Mouse (Mus musculus) cortical plate, adult 2 months (tissue): ENCODE measurements at regions not wholly inside any gene's neighbourhood (a gene's known extent, or its start where the extent isn't known, plus 50 kb on each side); places are given as distances from the start of the nearest gene placed in this dataset.

ENCODE experiments used
- H3K27ac ChIP-seq: fragments of 200-500 bp; 2 replicates; pipeline ENCODE4 v1.5.1; 2012; ENCODE audit warnings: low read length, control low read depth, inconsistent platforms; ENCODE audit not compliant: insufficient read depth
- H3K4me1 ChIP-seq: fragments of 200-500 bp; 2 replicates; pipeline ENCODE4 v1.6.1; 2011; ENCODE audit warnings: low read length; ENCODE audit not compliant: control insufficient read depth, insufficient read depth
- H3K4me3 ChIP-seq: fragments of 200-500 bp; 2 replicates; pipeline ENCODE4 v1.5.1; 2011; ENCODE audit warnings: mild to moderate bottlenecking, low read length, control low read depth; ENCODE audit not compliant: insufficient read depth
- CTCF ChIP-seq: fragments of 200-500 bp; IDR thresholded peaks from 2 replicates; pipeline ENCODE4 v1.5.1; 2011; ENCODE audit warnings: mild to moderate bottlenecking, control low read depth, low read length; ENCODE audit not compliant: insufficient read depth; ENCODE audit errors: extremely low read depth
- POLR2A ChIP-seq: fragments of 200-500 bp; IDR thresholded peaks from 2 replicates; pipeline ENCODE4 v1.6.1; 2011; ENCODE audit warnings: mild to moderate bottlenecking, low read length, control low read depth; ENCODE audit not compliant: insufficient read depth; ENCODE audit errors: extremely low read depth

GRCm38 (mm10) chr14:18391824-18392486 lies 60.3 kb upstream of the Ube2e1 start:
- H3K27ac ChIP-seq, result no peak overlapping the region
- H3K4me3 ChIP-seq, result no peak overlapping the region
- TF ChIP-seq POLR2A (no peak), CTCF (no peak)
- peaks cover 2% of the 10 kb centered on the region; the same call in 1 of the 2 replicates for H3K4me1 ChIP-seq

DNA sequence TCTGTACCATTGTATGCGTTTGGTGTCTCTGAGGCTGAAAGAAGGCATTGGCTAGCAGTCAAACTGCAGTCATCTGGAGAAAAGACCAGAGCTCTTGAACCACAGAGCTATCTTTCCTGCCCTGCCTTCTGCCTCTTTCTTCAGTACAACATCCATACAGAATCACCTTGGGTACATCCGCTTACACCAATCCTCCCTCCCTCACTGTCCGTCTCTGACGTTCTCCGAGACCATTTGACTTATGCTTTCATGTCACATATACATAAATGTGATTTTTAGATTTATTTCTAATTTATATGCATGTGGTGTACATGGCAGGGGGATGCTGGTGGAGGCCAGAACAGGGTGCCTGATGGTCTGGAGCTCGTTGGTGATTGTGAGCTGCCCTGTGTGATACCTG lies 57.7 kb upstream of the Ube2e1 start:
- no peak overlapping the region for H3K4me3 ChIP-seq
- H3K4me1 ChIP-seq, result peaks cover 2% of the 10 kb centered on the region; the same call in 1 of the 2 replicates
- no peak for TF ChIP-seq POLR2A
- TF ChIP-seq CTCF, result no peak
- no peak overlapping the region for H3K27ac ChIP-seq

DNA sequence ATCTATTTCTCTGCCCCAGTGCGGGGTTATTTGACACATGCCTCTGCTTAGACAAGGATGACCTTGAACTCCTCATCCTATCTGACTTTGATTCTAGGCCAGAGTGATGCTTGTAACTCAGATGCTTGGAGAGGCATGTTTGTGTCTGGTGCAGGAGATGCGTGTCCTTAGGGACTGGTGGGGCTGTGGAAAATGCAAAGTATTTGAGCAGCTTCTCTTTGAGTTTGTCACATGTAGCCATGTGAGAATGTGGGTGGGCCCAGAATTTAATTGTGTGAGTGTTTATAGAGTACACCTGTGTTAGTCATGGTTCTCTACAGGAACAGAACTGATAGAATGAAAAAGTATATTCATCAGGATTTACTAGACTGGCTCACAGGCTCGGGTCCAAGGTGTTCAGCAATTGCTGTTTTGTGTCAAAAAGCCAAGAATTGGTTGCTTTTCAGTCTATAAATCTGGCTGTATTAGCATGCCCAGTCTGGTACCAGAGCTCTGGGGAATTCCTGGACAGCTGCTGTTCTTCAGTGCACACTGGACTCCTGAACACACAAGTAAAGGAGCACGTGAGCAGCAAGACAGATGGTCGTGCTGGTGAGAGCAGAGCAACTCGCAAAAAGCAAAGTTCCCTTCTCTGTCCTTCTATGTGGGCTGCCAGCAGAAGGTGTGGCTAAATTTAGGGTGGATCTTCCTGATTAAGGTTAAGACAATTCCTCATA lies 54.5 kb upstream of the Ube2e1 start:
- Histone ChIP-seq H3K4me3 (no peak overlapping the region), H3K4me1 (peaks cover 2% of the 10 kb centered on the region; the same call in 1 of the 2 replicates), H3K27ac (no peak overlapping the region)
- no peak for TF ChIP-seq CTCF
- no peak for TF ChIP-seq POLR2A
